Mouse (Mus musculus) limb, embryonic 14.5 days (tissue): ENCODE results near the gene Pde4dip. TPM values are rescaled to one million over a fixed set of nuclear protein-coding genes. Genes with fewer than 3 reads are reported as not detected.

Experiments
- ATAC-seq: fragments of 200-750 bp; cut with Nextera tagmentation; 2 replicates; pipeline ENCODE4 v1.8.0; 2017; ENCODE audit warnings: low read depth, moderate number of reproducible peaks, moderate TSS enrichment; ENCODE audit not compliant: low FRiP score
- DNase-seq: peaks from one replicate; pipeline ENCODE4 v3.0.0-alpha.2; 2015; ENCODE audit warnings: low spot score
- H3K27ac ChIP-seq: fragments of 300-500 bp; sonication (generic); replicated peaks from 2 replicates; pipeline ENCODE4 v1.5.1; 2014; ENCODE audit warnings: low read depth, mild to moderate bottlenecking, low read length, moderate library complexity, mixed read lengths
- H3K27me3 ChIP-seq: fragments of 300-500 bp; sonication (generic); 2 replicates; pipeline ENCODE4 v1.6.1; 2014; ENCODE audit warnings: low read length, mixed read lengths; ENCODE audit not compliant: control insufficient read depth, insufficient read depth
- H3K36me3 ChIP-seq: fragments of 300-500 bp; sonication (generic); 2 replicates; pipeline ENCODE4 v1.6.1; 2014; ENCODE audit warnings: mild to moderate bottlenecking, low read length, moderate library complexity, mixed read lengths; ENCODE audit not compliant: control insufficient read depth, insufficient read depth
- H3K4me1 ChIP-seq: fragments of 300-500 bp; sonication (generic); 2 replicates; pipeline ENCODE4 v1.6.1; 2014; ENCODE audit warnings: antibody characterized with exemption, low read length, mixed read lengths; ENCODE audit not compliant: control insufficient read depth, insufficient read depth
- H3K4me2 ChIP-seq: fragments of 300-500 bp; sonication (generic); replicated peaks from 2 replicates; pipeline ENCODE4 v1.6.1; 2014; ENCODE audit warnings: low read depth, mild to moderate bottlenecking, low read length, moderate library complexity; ENCODE audit not compliant: severe bottlenecking
- H3K4me3 ChIP-seq: fragments of 300-500 bp; sonication (generic); replicated peaks from 2 replicates; pipeline ENCODE4 v1.5.1; 2014; ENCODE audit warnings: low read length
- H3K9ac ChIP-seq: fragments of 300-500 bp; sonication (generic); 2 replicates; pipeline ENCODE4 v1.6.1; 2014; ENCODE audit warnings: mild to moderate bottlenecking, low read depth, low read length, moderate library complexity; ENCODE audit not compliant: severe bottlenecking
- H3K9me3 ChIP-seq: fragments of 300-500 bp; sonication (generic); 2 replicates; pipeline ENCODE4 v1.6.1; 2016; ENCODE audit warnings: low read length; ENCODE audit not compliant: control insufficient read depth
- POLR2A ChIP-seq: fragments of 200-500 bp; IDR thresholded peaks from 2 replicates; pipeline ENCODE4 v1.8.0; 2012; ENCODE audit warnings: inconsistent platforms, mild to moderate bottlenecking, moderate library complexity, borderline replicate concordance; ENCODE audit not compliant: insufficient read depth, insufficient read length; ENCODE audit errors: extremely low read depth
- WGBS: fragments of 180-500 bp; shearing (Covaris S2); extraction: QIAGEN DNeasy Blood & Tissue Kit; methylation state at CpG from one replicate; pipeline ENCODE4 v1.1.7; 2014; 5-methylcytosine and 5-hydroxymethylcytosine counted together
- polyA plus RNA-seq, 2 experiments: library from polyadenylated mRNA; depleted of rRNA in 1 of 2; stranded (reverse) in 1 of 2; unstranded in 1 of 2; fragments of >200 nt; fragmentation: Nextera tagmentation in 1 of 2; extraction: Ambion mirVana in 1 of 2; gene quantifications; 2 replicates each; pipeline versions ENCODE4 v1.2.1 to v1.2.3; 2012 to 2014

Pde4dip gene
- polyA plus RNA-seq, 2 experiments = 33.3 to 38.5 TPM

DNA sequence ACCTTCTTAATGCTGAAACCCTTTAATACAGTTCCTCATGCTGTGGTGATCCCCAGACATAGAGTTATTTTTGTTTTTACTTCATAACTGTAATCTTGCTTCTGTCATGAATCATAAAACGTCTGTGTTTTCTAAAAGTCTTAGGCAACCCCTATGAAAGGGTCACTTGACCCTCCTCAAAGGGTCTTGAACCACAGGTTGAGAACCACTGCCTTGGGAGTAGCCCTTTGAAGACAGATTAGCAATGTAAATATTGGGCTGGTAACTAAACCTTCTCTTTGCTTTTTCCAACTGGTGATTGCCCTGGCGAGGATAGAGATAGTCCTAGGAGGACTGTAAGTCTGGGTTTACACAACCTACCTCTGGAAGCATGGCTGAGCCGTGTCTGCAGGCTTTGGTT, 187.3 kb downstream of the Pde4dip start:
- H3K27ac ChIP-seq = no peak overlapping the region
- no peaks in the 10 kb centered on the region for H3K9me3 ChIP-seq
- 50% methylated on average over 3 of the region's 3 CpGs for WGBS
- H3K4me1 ChIP-seq = no peaks in the 10 kb centered on the region
- no peak overlapping the region for H3K9ac ChIP-seq
- no peak for DNase-seq
- no peak for ATAC-seq
- H3K4me2 ChIP-seq = no peak overlapping the region
- TF ChIP-seq POLR2A = no peak
- H3K27me3 ChIP-seq = no peaks in the 10 kb centered on the region
- H3K36me3 ChIP-seq = no peaks in the 10 kb centered on the region
- no peak overlapping the region for H3K4me3 ChIP-seq

DNA sequence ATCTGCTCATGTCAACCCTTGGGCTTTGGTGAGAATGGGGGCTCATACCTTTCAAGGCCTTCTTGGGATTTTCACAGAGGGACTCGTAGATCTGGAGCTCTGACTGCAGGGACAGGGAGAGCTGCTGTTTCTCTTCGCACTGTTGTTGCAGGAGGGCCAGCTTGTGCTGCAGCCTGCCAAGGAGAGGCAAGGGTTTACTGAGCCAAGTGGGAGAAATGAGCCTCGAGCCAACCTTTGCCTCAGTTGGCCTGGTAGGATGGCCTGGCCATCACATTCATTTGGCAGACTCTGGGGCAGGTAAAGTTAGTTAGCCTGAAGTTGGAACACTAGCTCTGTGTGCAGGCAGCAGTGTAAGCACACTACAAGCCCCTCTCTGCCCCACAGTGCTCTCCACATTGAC, 189.4 kb downstream of the Pde4dip start:
- 77% methylated on average over 3 of the region's 3 CpGs for WGBS
- Histone ChIP-seq H3K36me3 (no peaks in the 10 kb centered on the region), H3K9ac (no peak overlapping the region), H3K27me3 (no peaks in the 10 kb centered on the region), H3K4me1 (no peaks in the 10 kb centered on the region), H3K4me3 (no peak overlapping the region), H3K9me3 (no peaks in the 10 kb centered on the region), H3K4me2 (no peak overlapping the region), H3K27ac (no peak overlapping the region)
- DNase-seq = no peak
- no peak for TF ChIP-seq POLR2A
- no peak for ATAC-seq

DNA sequence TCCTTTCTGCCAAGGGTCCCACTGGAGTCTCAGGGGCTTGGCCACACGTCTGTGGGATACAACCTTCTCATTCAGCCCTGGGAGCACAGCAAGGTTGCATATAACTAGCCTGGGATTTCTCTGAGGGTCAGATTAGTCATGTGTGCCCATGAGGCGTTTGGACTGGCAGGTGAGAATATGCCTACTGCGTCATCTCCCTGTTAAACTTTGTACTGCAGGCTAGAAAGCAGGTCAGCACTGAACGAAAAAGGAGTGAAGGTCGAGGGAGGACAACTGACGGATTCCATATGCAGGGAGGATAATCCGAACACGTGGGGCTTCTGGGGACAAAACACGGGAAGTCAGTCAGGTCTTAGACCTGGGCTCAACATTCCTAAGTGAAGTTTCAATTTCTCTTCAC, 191.2 kb downstream of the Pde4dip start:
- Histone ChIP-seq H3K4me1 (no peaks in the 10 kb centered on the region), H3K36me3 (no peaks in the 10 kb centered on the region), H3K9ac (no peak overlapping the region), H3K4me2 (no peak overlapping the region), H3K27me3 (no peaks in the 10 kb centered on the region), H3K4me3 (no peak overlapping the region), H3K27ac (no peak overlapping the region), H3K9me3 (no peaks in the 10 kb centered on the region)
- DNase-seq = no peak
- no peak for TF ChIP-seq POLR2A
- 73% methylated on average over 9 of the region's 9 CpGs for WGBS
- no peak for ATAC-seq

DNA sequence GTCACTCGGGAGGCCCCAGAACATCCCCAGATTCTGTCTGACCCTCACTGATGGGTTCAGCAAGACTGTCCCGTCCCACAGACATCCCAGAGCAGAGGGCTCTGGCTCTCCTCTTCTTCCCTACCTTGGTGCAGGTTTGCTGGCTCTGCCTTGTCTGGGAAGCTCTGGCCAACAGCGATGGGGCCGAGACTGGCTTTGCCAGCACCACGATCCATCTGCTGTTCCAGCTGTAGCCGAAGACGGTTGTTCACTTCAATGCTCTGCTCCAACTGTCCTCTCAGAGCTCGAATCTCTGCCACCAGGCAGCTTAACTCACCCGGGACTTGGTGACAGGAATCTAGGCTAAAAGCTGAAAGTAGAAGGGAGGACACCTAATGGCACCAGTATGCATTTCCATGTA, 191.6 kb downstream of the Pde4dip start:
- no peak for ATAC-seq
- no peak overlapping the region for H3K4me2 ChIP-seq
- WGBS = 83% methylated on average over 9 of the region's 9 CpGs

DNA sequence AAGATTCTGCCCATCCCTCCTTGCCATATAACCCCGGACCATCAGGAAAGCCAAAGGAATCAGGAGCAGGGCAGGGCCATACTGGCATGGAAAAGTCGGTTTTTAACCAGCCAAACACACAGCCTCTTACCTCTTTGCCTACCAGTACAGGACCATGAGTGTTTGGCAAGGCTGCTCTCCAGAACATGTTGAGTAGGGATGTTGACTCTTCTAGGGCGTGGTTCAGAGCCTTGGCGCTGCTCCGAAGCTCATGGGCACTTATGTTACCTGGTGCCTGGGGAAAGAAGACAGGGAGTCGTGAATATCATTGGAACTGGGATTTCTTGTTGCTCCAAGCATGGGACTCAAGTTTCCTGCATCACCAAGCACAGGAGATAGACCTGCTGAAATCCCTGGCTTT, 194.7 kb downstream of the Pde4dip start:
- WGBS = 86% methylated on average over 6 of the region's 6 CpGs
- Histone ChIP-seq H3K4me3 (no peak overlapping the region), H3K4me2 (no peak overlapping the region), H3K9ac (no peak overlapping the region), H3K36me3 (no peaks in the 10 kb centered on the region), H3K4me1 (no peaks in the 10 kb centered on the region), H3K27ac (no peak overlapping the region), H3K9me3 (no peaks in the 10 kb centered on the region), H3K27me3 (no peaks in the 10 kb centered on the region)
- no peak for TF ChIP-seq POLR2A
- ATAC-seq = no peak
- DNase-seq = no peak

More for the DNA sequence above, 191.6 kb downstream of the Pde4dip start:
- no peak overlapping the region for H3K27ac ChIP-seq
- H3K27me3 ChIP-seq = no peaks in the 10 kb centered on the region
- no peak overlapping the region for H3K4me3 ChIP-seq
- no peak overlapping the region for H3K9ac ChIP-seq
- no peaks in the 10 kb centered on the region for H3K4me1 ChIP-seq
- no peaks in the 10 kb centered on the region for H3K9me3 ChIP-seq
- TF ChIP-seq POLR2A = no peak
- no peaks in the 10 kb centered on the region for H3K36me3 ChIP-seq
- DNase-seq = no peak

DNA sequence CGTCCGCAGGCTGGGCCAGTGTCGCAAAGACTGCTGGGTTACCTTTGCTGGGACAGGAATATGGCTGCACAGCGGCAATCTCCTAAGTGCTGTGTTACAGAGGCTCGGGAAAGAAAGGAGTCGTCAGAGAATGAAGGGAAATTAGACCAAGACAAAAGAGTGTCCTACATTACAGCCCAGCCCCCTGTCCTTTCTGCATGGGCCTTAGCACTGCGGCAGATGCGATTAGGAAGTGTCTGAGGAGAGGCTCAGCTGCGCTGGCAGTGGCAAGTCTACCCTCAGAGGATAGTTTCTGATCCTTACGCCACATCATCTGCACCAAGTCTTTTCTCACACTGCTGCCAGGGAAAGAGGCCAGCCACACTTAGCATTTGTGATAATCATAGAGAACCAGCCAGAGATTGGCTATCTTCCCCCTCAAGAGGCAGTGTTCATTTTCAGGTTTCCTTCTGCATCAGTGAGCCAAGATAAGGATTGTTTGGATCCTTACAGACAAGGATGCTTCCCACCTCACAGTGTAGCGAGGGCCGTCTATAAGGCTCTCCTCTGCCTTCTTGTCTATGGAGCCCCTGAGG, 197.0 kb downstream of the Pde4dip start:
- ATAC-seq (no peak), DNase-seq (no peak)
- no peak for TF ChIP-seq POLR2A
- no peaks in the 10 kb centered on the region for H3K9me3 ChIP-seq
- H3K27ac ChIP-seq = no peak overlapping the region
- no peaks in the 10 kb centered on the region for H3K36me3 ChIP-seq
- 80% methylated on average over 12 of the region's 12 CpGs for WGBS
- no peak overlapping the region for H3K4me2 ChIP-seq
- no peaks in the 10 kb centered on the region for H3K27me3 ChIP-seq
- H3K4me3 ChIP-seq = no peak overlapping the region
- no peaks in the 10 kb centered on the region for H3K4me1 ChIP-seq
- no peak overlapping the region for H3K9ac ChIP-seq
